Mouse (Mus musculus) ES-Bruce4 (cell line): ENCODE measurements around the gene Myb. TPM values are rescaled to one million over a fixed set of nuclear protein-coding genes. Genes with fewer than 3 reads are reported as not detected.
A peak's percentile ranks its signal among the peaks of the same experiment; 100 is the strongest.

Experiments
- H3K27ac ChIP-seq: 2 replicates; pipeline ENCODE4 v1.5.1; 2012; ENCODE audit warnings: low read length, inconsistent platforms; ENCODE audit not compliant: insufficient read depth
- H3K27me3 ChIP-seq: 2 replicates; pipeline ENCODE4 v1.6.1; 2012; ENCODE audit warnings: mild to moderate bottlenecking, low read length, inconsistent platforms; ENCODE audit not compliant: control insufficient read depth, poor library complexity, insufficient read depth, severe bottlenecking
- H3K36me3 ChIP-seq: 2 replicates; pipeline ENCODE4 v1.6.1; 2012; ENCODE audit warnings: inconsistent platforms, mild to moderate bottlenecking, low read length, moderate library complexity; ENCODE audit not compliant: control insufficient read depth, poor library complexity, insufficient read depth, severe bottlenecking
- H3K4me1 ChIP-seq: one replicate; pipeline ENCODE4 v1.8.1; 2011; ENCODE audit warnings: low read length; ENCODE audit not compliant: control insufficient read depth, insufficient read depth
- H3K4me3 ChIP-seq: 2 replicates; pipeline ENCODE4 v1.5.1; 2011; ENCODE audit warnings: low read depth, mild to moderate bottlenecking, low read length
- H3K9ac ChIP-seq: 2 replicates; pipeline ENCODE4 v1.6.1; 2012; ENCODE audit warnings: low read depth, mild to moderate bottlenecking, inconsistent platforms; ENCODE audit not compliant: poor library complexity, severe bottlenecking
- H3K9me3 ChIP-seq: replicated peaks from 2 replicates; pipeline ENCODE4 v1.6.1; 2012; ENCODE audit warnings: mild to moderate bottlenecking, low read length, inconsistent platforms; ENCODE audit not compliant: control insufficient read depth, poor library complexity, insufficient read depth, severe bottlenecking
- CTCF ChIP-seq: IDR thresholded peaks from one replicate; pipeline ENCODE4 v1.8.1; 2011; ENCODE audit warnings: low read depth, low read length
- EP300 ChIP-seq: IDR thresholded peaks from 2 replicates; pipeline ENCODE4 v1.6.1; 2011; ENCODE audit warnings: low read depth, low read length; ENCODE audit not compliant: insufficient read depth
- POLR2A ChIP-seq: IDR thresholded peaks from one replicate; pipeline ENCODE4 v1.8.1; 2011; ENCODE audit warnings: low read length; ENCODE audit not compliant: insufficient read depth
- polyA plus RNA-seq: library from polyadenylated mRNA; stranded (reverse); fragments of >200 nt; gene quantifications from 2 replicates; pipeline ENCODE4 v1.2.4, GENCODE M21; 2011; ENCODE audit warnings: low read depth; ENCODE audit not compliant: missing spikeins, insufficient read depth, insufficient read length

Gene Myb
- polyA plus RNA-seq, 1 experiment = 11.3 TPM

GRCm38 (mm10) chr10:21165411-21165810 lies 4.6 kb upstream of the Myb start:
- H3K27me3 ChIP-seq = no peaks in the 10 kb centered on the region
- no peak overlapping the region for H3K9ac ChIP-seq
- no peaks in the 10 kb centered on the region for H3K9me3 ChIP-seq
- no peak overlapping the region for H3K4me3 ChIP-seq
- no peaks in the 10 kb centered on the region for H3K4me1 ChIP-seq
- no peak overlapping the region for H3K27ac ChIP-seq
- TF ChIP-seq POLR2A (no peak), CTCF (no peak), EP300 (no peak)
- no peaks in the 10 kb centered on the region for H3K36me3 ChIP-seq

GRCm38 (mm10) chr10:21162124-21162523 lies 1.3 kb upstream of the Myb start:
- TF ChIP-seq EP300 (no peak), CTCF (no peak)
- Histone ChIP-seq H3K9ac (no peak overlapping the region), H3K9me3 (no peaks in the 10 kb centered on the region), H3K27me3 (no peaks in the 10 kb centered on the region), H3K4me3 (no peak overlapping the region), H3K27ac (no peak overlapping the region), H3K36me3 (no peaks in the 10 kb centered on the region), H3K4me1 (no peaks in the 10 kb centered on the region)

GRCm38 (mm10) chr10:21161359-21162094 lies 743 bp upstream of the Myb start:
- H3K27me3 ChIP-seq = no peaks in the 10 kb centered on the region
- no peaks in the 10 kb centered on the region for H3K36me3 ChIP-seq
- no peaks in the 10 kb centered on the region for H3K9me3 ChIP-seq
- H3K4me3 ChIP-seq = peak overlapping the region; percentile 66
- TF ChIP-seq EP300 (no peak), POLR2A (no peak), CTCF (no peak)
- peak overlapping the region; percentile 83 for H3K9ac ChIP-seq
- H3K27ac ChIP-seq = no peak overlapping the region
- no peaks in the 10 kb centered on the region for H3K4me1 ChIP-seq

- no peaks in the 10 kb centered on the region for H3K4me1 ChIP-seq
- H3K27me3 ChIP-seq = no peaks in the 10 kb centered on the region
- TF ChIP-seq EP300 (no peak), POLR2A (no peak), CTCF (no peak)
- H3K9me3 ChIP-seq = no peaks in the 10 kb centered on the region
- H3K9ac ChIP-seq = peak overlapping the region; percentile 83
- no peaks in the 10 kb centered on the region for H3K36me3 ChIP-seq
- H3K4me3 ChIP-seq = peak overlapping the region; percentile 66
- no peak overlapping the region for H3K27ac ChIP-seq
Observed at GRCm38 (mm10) chr10:21159697-21160394, 938 bp downstream of the Myb start.

GRCm38 (mm10) chr10:21158918-21159443 lies 1.8 kb downstream of the Myb start:
- TF ChIP-seq EP300 (0 out of 2 replicates have a peak, but pooled peaks have one; percentile 2), POLR2A (no peak)
- H3K9ac ChIP-seq = peak overlapping the region; percentile 83
- no peaks in the 10 kb centered on the region for H3K27me3 ChIP-seq
- no peak overlapping the region for H3K27ac ChIP-seq
- H3K9me3 ChIP-seq = no peaks in the 10 kb centered on the region
- H3K4me3 ChIP-seq = peak overlapping the region; percentile 66
- no peaks in the 10 kb centered on the region for H3K4me1 ChIP-seq
- no peaks in the 10 kb centered on the region for H3K36me3 ChIP-seq
